Mouse (Mus musculus) myocyte (in vitro differentiated cells): ENCODE data around the gene Bsnd.

ENCODE experiments used
- CEBPB ChIP-seq: IDR thresholded peaks from 2 replicates; pipeline ENCODE4 v1.6.1; 2011; ENCODE audit warnings: mild to moderate bottlenecking, moderate library complexity; ENCODE audit not compliant: poor library complexity, insufficient read depth, severe bottlenecking
- MAX ChIP-seq: IDR thresholded peaks from one replicate; pipeline ENCODE4 v1.6.1; 2011; ENCODE audit warnings: low read depth, mild to moderate bottlenecking, control low read depth
- MYOD1 ChIP-seq, 3 experiments: IDR thresholded peaks; one replicate each; pipeline ENCODE4 v1.6.1; 2011; ENCODE audit warnings: control low read depth in 2 of 3, low read depth in 2 of 3, mild to moderate bottlenecking in 2 of 3, moderate library complexity in 1 of 3; ENCODE audit not compliant: insufficient read length in 2 of 3, control insufficient read depth in 1 of 3
- POLR2A ChIP-seq: IDR thresholded peaks from one replicate; pipeline ENCODE4 v1.6.1; 2011; ENCODE audit warnings: low read depth, mild to moderate bottlenecking, control low read depth, moderate library complexity; ENCODE audit not compliant: insufficient read length
- USF1 ChIP-seq: IDR thresholded peaks from one replicate; pipeline ENCODE4 v1.6.1; 2011; ENCODE audit warnings: low read depth, mild to moderate bottlenecking, control low read depth, moderate library complexity

- TF ChIP-seq USF1 (no peak), POLR2A (no peak), CEBPB (no peak), MYOD1 (IDR thresholded peaks at IDR 0.05; ENCODE audit: control insufficient read depth in 1 of 3, insufficient read length in 2 of 3, low read depth in 2 of 3) (no peak), MAX (no peak)
Observed at GRCm38 (mm10) chr4:106534256-106534655, 42.2 kb upstream of the Bsnd start.
